Mouse (Mus musculus) myocyte (in vitro differentiated cells): ENCODE measurements around the gene Stab2.

Experiments used
- CEBPB ChIP-seq: IDR thresholded peaks from 2 replicates; pipeline ENCODE4 v1.6.1; 2011; ENCODE audit warnings: mild to moderate bottlenecking, moderate library complexity; ENCODE audit not compliant: poor library complexity, insufficient read depth, severe bottlenecking
- E2F4 ChIP-seq: IDR thresholded peaks from one replicate; pipeline ENCODE4 v1.6.1; 2011; ENCODE audit warnings: mild to moderate bottlenecking, control low read depth, moderate library complexity; ENCODE audit not compliant: insufficient read depth
- MAX ChIP-seq: IDR thresholded peaks from one replicate; pipeline ENCODE4 v1.6.1; 2011; ENCODE audit warnings: low read depth, mild to moderate bottlenecking, control low read depth
- MYOD1 ChIP-seq, 3 experiments: IDR thresholded peaks; one replicate each; pipeline ENCODE4 v1.6.1; 2011; ENCODE audit warnings: control low read depth in 2 of 3, low read depth in 2 of 3, mild to moderate bottlenecking in 2 of 3, moderate library complexity in 1 of 3; ENCODE audit not compliant: insufficient read length in 2 of 3, control insufficient read depth in 1 of 3
- MYOG ChIP-seq, 3 experiments: IDR thresholded peaks; one replicate each; pipeline ENCODE4 v1.6.1; 2011; ENCODE audit warnings: control low read depth in 2 of 3, low read depth in 2 of 3, mild to moderate bottlenecking in 2 of 3; ENCODE audit not compliant: insufficient read length in 2 of 3, control insufficient read depth in 1 of 3, insufficient read depth in 1 of 3
- POLR2A ChIP-seq: IDR thresholded peaks from one replicate; pipeline ENCODE4 v1.6.1; 2011; ENCODE audit warnings: low read depth, mild to moderate bottlenecking, control low read depth, moderate library complexity; ENCODE audit not compliant: insufficient read length
- POLR2AphosphoS2 ChIP-seq: IDR thresholded peaks from one replicate; pipeline ENCODE4 v1.6.1; 2011; ENCODE audit warnings: low read depth, control low read depth; ENCODE audit not compliant: insufficient read length
- SRF ChIP-seq: IDR thresholded peaks from one replicate; pipeline ENCODE4 v1.6.1; 2011; ENCODE audit warnings: low read depth; ENCODE audit not compliant: control insufficient read depth, insufficient read length
- TCF12 ChIP-seq: IDR thresholded peaks from one replicate; pipeline ENCODE4 v1.6.1; 2011; ENCODE audit warnings: mild to moderate bottlenecking, control low read depth; ENCODE audit not compliant: poor library complexity, insufficient read depth, severe bottlenecking
- TCF3 ChIP-seq: IDR thresholded peaks from one replicate; pipeline ENCODE4 v1.6.1; 2011; ENCODE audit warnings: low read depth, control low read depth; ENCODE audit not compliant: insufficient read length
- USF1 ChIP-seq: IDR thresholded peaks from one replicate; pipeline ENCODE4 v1.6.1; 2011; ENCODE audit warnings: low read depth, mild to moderate bottlenecking, control low read depth, moderate library complexity

DNA sequence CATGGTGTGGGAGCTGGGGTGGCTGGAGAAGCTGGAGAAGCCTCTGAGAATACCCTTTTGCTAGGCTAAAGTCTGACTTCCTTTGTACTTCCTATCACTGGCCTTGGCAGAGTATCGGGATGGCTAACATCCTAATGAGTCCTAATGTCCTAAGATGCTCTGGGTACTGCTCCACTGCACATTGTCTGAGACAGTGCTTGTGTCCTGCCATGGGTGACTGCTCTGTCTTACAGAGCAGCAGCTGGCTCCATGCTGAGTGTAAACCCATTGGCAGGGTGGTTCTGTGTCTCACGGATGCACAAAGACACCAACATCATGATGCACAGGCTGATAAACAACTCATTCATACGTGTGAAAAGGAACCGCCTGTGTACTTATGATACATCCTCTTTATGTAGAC is 158.7 kb downstream of the Stab2 start:
- TF ChIP-seq MAX: no peak
- TF ChIP-seq POLR2AphosphoS2: no peak
- TF ChIP-seq CEBPB: no peak
- TF ChIP-seq POLR2A: no peak
- no peak for TF ChIP-seq MYOG (IDR thresholded peaks at IDR 0.05; ENCODE audit: control insufficient read depth in 1 of 3, insufficient read depth in 1 of 3, insufficient read length in 2 of 3, low read depth in 2 of 3)
- TF ChIP-seq E2F4: no peak
- no peak for TF ChIP-seq USF1
- no peak for TF ChIP-seq TCF12
- no peak for TF ChIP-seq TCF3
- TF ChIP-seq MYOD1 (IDR thresholded peaks at IDR 0.05; ENCODE audit: control insufficient read depth in 1 of 3, insufficient read length in 2 of 3, low read depth in 2 of 3): no peak
- no peak for TF ChIP-seq SRF
